Mouse (Mus musculus) heart, postnatal 0 days (tissue): Measurements from ENCODE around the gene Mob3b. TPM values are rescaled to one million over a fixed set of nuclear protein-coding genes. Genes with fewer than 3 reads are reported as not detected.

ENCODE experiments used
- ATAC-seq: fragments of 200-750 bp; cut with Nextera tagmentation; 2 replicates; pipeline ENCODE4 v1.8.0; 2017; ENCODE audit warnings: low read depth, moderate number of reproducible peaks, moderate library complexity; ENCODE audit not compliant: insufficient read depth
- DNase-seq: peaks from one replicate; pipeline ENCODE4 v3.0.0-alpha.2; 2016; ENCODE audit warnings: low spot score
- H3K27ac ChIP-seq: fragments of 300-500 bp; sonication (generic); 2 replicates; pipeline ENCODE4 v1.5.1; 2014; ENCODE audit warnings: low read depth, mild to moderate bottlenecking
- H3K27me3 ChIP-seq: fragments of 300-500 bp; sonication (generic); 2 replicates; pipeline ENCODE4 v1.6.1; 2014; ENCODE audit warnings: low read length, mixed read lengths; ENCODE audit not compliant: control insufficient read depth, insufficient read depth
- H3K36me3 ChIP-seq: fragments of 300-500 bp; sonication (generic); replicated peaks from 2 replicates; pipeline ENCODE4 v1.6.1; 2014; ENCODE audit warnings: low read length, mixed read lengths; ENCODE audit not compliant: control insufficient read depth, insufficient read depth
- H3K4me1 ChIP-seq: fragments of 300-500 bp; sonication (generic); 2 replicates; pipeline ENCODE4 v1.6.1; 2014; ENCODE audit warnings: antibody characterized with exemption; ENCODE audit not compliant: control insufficient read depth, insufficient read depth
- H3K4me2 ChIP-seq: fragments of 300-500 bp; sonication (generic); 2 replicates; pipeline ENCODE4 v1.6.1; 2014; ENCODE audit warnings: low read depth, mild to moderate bottlenecking, low read length, moderate library complexity
- H3K4me3 ChIP-seq: fragments of 300-500 bp; sonication (generic); 2 replicates; pipeline ENCODE4 v1.5.1; 2014; ENCODE audit warnings: low read depth, low read length
- H3K9ac ChIP-seq: fragments of 300-500 bp; sonication (generic); replicated peaks from 2 replicates; pipeline ENCODE4 v1.6.1; 2014; ENCODE audit warnings: low read depth, low read length, mixed read lengths
- H3K9me3 ChIP-seq: fragments of 300-500 bp; sonication (generic); replicated peaks from 2 replicates; pipeline ENCODE4 v1.6.1; 2016; ENCODE audit warnings: low read length; ENCODE audit not compliant: control insufficient read depth
- CTCF ChIP-seq: IDR thresholded peaks from 2 replicates; pipeline ENCODE4 v1.5.1; 2016; ENCODE audit warnings: antibody characterized with exemption, control low read depth, low read depth
- EP300 ChIP-seq: IDR thresholded peaks from 2 replicates; pipeline ENCODE4 v1.6.1; 2016; ENCODE audit warnings: antibody characterized with exemption, low read depth
- WGBS: fragments of 180-500 bp; shearing (Covaris S2); extraction: QIAGEN DNeasy Blood & Tissue Kit; methylation state at CpG from one replicate; pipeline ENCODE4 v1.1.7; 2014; 5-methylcytosine and 5-hydroxymethylcytosine counted together
- polyA plus RNA-seq: library from polyadenylated mRNA; unstranded; fragments of >200 nt; fragmentation: Nextera tagmentation; extraction: Ambion mirVana; gene quantifications from 2 replicates; pipeline ENCODE4 v1.2.1, GENCODE M21; 2015
- total RNA-seq: library from RNA; depleted of rRNA; stranded (reverse); fragments of >200 nt; gene quantifications from 2 replicates; pipeline ENCODE4 v1.2.3, GENCODE M21; 2014; ENCODE audit warnings: low replicate concordance

Mob3b gene
- total and polyA plus RNA-seq, 2 experiments from 2014 or later, result 1.0 to 2.0 TPM

DNA sequence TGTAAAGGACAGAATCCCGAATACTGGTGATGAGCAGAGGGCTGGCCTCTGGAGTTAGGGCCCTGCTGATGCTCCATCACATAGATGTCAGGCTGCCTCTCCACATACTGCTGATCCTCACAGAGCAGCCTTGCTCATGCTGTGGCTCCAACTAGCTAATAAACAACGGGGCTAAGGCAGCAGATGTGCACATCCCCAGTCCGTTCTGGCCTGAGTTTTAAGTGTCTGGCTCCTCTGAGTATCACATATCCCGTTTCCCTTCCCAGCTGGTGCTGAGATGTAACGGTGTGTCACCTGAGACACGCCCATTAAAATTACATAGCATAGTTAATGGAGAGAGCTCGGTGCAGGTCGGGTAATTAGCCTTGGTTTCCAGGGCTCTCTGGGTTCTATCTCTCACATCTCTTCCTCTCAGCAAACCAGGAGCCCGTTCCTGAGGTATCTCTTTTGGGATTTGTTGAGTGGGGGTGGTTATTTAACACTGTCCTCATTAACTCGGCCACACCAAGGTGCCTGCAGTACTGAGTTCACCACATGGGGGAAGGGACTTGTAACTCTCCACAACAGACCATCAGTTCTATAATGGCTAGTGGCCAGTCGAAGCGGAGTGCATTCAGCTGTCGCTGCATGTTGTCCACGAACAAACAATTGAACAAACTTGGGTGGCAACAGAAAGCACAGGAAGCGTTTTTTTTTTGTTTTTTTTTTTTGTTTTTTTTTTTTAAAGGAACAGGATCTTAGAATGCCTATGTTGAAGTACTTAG lies 92.0 kb downstream of the Mob3b start:
- WGBS, result 50% methylated on average over 15 of the region's 15 CpGs
- no peak for TF ChIP-seq CTCF
- TF ChIP-seq EP300, result no peak
- DNase-seq, result no peak
- Histone ChIP-seq H3K27ac (no peak overlapping the region), H3K4me2 (no peak overlapping the region), H3K9me3 (no peaks in the 10 kb centered on the region), H3K4me3 (no peak overlapping the region), H3K27me3 (no peaks in the 10 kb centered on the region), H3K4me1 (no peaks in the 10 kb centered on the region), H3K36me3 (no peaks in the 10 kb centered on the region), H3K9ac (no peak overlapping the region)
- no peak for ATAC-seq

DNA sequence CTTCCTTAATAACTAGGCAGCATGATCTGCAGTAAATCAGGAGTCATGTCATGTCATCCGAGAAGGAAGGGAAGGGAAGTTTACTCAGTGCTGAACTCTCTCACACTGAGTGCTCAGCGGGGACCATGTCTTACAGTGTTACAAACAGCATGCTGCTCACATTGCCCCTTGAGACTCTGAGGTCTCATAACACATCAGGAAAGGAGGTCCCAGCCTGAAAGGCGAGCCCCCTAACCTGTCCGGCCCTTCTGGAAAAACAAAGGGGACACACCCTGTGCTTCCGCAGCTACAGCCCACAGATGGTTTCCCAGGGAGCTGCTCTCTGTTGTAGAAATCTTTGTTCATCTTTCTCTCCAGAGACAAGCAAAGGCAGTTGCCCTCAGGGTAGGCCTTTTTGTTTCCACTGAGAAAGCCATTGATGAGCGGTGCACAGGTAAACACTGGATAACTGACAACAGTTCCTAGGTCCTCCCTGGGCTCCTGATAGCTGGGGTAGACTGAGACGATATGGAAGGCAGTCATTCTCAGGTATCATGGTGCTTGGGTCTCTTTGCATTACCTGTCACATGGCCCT lies 94.1 kb downstream of the Mob3b start:
- Histone ChIP-seq H3K27ac (no peak overlapping the region), H3K9ac (no peak overlapping the region), H3K27me3 (no peaks in the 10 kb centered on the region), H3K4me1 (no peaks in the 10 kb centered on the region), H3K9me3 (no peaks in the 10 kb centered on the region), H3K4me3 (no peak overlapping the region), H3K4me2 (no peak overlapping the region), H3K36me3 (no peaks in the 10 kb centered on the region)
- WGBS, result 72% methylated on average over 7 of the region's 7 CpGs
- no peak for ATAC-seq
- TF ChIP-seq EP300 (no peak), CTCF (no peak)
- DNase-seq, result no peak

- no peak overlapping the region for H3K4me3 ChIP-seq
- H3K4me2 ChIP-seq, result no peak overlapping the region
- no peaks in the 10 kb centered on the region for H3K27me3 ChIP-seq
- ATAC-seq (no peak), DNase-seq (no peak)
- 76% methylated on average over 1 of the region's 1 CpGs for WGBS
- H3K9me3 ChIP-seq, result no peaks in the 10 kb centered on the region
- H3K9ac ChIP-seq, result no peak overlapping the region
- TF ChIP-seq CTCF (no peak), EP300 (no peak)
- no peaks in the 10 kb centered on the region for H3K4me1 ChIP-seq
- H3K27ac ChIP-seq, result no peak overlapping the region
- H3K36me3 ChIP-seq, result no peaks in the 10 kb centered on the region
Measured at GRCm38 (mm10) chr4:35060964-35061363, 96.3 kb downstream of the Mob3b start.

- no peak for TF ChIP-seq CTCF
- TF ChIP-seq EP300, result no peak
- 83% methylated on average over 3 of the region's 3 CpGs for WGBS
- no peak overlapping the region for H3K4me2 ChIP-seq
- no peaks in the 10 kb centered on the region for H3K36me3 ChIP-seq
- H3K27me3 ChIP-seq, result no peaks in the 10 kb centered on the region
- no peak overlapping the region for H3K9ac ChIP-seq
- H3K27ac ChIP-seq, result no peak overlapping the region
- no peak for ATAC-seq
- DNase-seq, result no peak
- no peaks in the 10 kb centered on the region for H3K4me1 ChIP-seq
- H3K9me3 ChIP-seq, result no peaks in the 10 kb centered on the region
- H3K4me3 ChIP-seq, result no peak overlapping the region
Measured at GRCm38 (mm10) chr4:35060401-35060800, 96.9 kb downstream of the Mob3b start.

DNA sequence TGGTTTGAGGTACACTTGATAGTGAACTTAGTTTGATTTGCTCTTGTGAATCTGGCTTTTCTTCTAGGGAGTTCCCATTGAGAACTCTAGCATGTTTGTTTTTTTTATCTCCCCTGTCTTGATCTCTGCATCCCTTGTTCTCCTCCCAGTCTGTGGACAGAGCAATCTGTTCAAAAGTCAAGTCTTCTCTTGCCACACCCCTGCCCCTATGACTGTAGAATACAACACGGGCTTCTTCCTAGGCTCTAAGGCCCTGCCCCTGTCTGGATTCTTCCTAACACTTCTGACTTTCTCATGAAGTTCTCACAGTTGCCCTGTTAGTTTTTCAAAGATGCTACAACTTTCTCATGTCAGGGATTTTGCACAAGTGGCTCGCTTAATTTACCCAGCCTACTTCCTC lies 102.9 kb downstream of the Mob3b start:
- Histone ChIP-seq H3K9ac (no peak overlapping the region), H3K27me3 (no peaks in the 10 kb centered on the region), H3K9me3 (no peaks in the 10 kb centered on the region), H3K4me3 (no peak overlapping the region), H3K4me2 (no peak overlapping the region), H3K36me3 (no peaks in the 10 kb centered on the region), H3K4me1 (0 out of 2 replicates have a peak, but pooled peaks cover 5% of the 10 kb centered on the region), H3K27ac (no peak overlapping the region)
- 61% methylated on average over 2 of the region's 2 CpGs for WGBS
- DNase-seq (no peak), ATAC-seq (no peak)
- TF ChIP-seq CTCF (no peak), EP300 (no peak)
